Mouse (Mus musculus) adrenal gland, adult (tissue): ENCODE data around the gene Exosc5.
A peak's percentile ranks its signal among the peaks of the same experiment; 100 is the strongest.

Experiments used
- DNase-seq, 2 experiments: peaks; one replicate each; pipeline ENCODE4 v3.0.0; 2022 to 2023; ENCODE audit warnings: low spot score in 1 of 2; ENCODE audit not compliant: inconsistent age in 2 of 2

Exosc5 gene

GRCm38 (mm10) chr7:25658657-25659472 is at the start of gene Exosc5, which contains the start of gene Bckdha:
Gene Exosc5 (plus strand): TSS chr7:25659164.
Gene Bckdha (minus strand): TSS chr7:25658981.
- DNase-seq: peak; percentile 99 to 100

DNA sequence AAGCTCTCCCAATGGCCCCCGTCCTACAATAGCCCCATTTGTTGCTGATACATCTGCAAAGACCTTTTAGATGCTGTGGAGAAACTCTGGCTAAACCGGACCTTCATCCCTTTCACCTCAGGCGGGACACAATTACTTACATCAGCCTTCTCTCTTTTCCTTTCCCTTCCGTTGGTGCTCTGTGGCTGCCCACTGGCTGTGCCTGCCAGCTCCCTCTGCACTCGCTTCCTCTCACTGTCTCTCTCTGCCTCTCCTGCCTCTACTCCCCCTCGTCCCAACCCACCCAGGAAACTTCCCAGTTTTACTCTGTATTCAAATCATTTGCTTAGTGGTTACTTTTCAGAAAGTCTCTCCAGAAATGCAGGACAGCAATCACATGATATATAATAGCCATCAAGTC is 48.9 kb upstream of the Exosc5 start:
- DNase-seq: no peak

DNA sequence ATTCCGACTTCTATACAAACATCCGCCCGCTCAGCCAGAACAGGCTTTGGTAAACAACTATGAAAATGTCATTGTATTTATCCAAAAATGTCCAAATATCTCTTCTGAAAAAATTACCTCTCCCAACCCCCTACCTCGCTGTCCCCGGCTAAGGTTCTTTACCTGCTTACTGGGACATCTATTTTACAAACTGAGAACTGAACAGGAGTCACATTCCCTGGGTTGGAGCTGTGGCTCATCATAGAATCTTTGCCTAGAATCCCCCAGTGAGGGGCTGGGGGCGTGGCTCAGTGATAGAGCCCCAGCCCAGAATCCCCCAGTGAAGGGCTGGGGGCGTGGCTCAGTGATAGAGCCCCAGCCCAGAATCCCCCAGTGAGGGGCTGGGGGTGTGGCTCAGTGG is 47.5 kb upstream of the Exosc5 start:
- DNase-seq: no peak

DNA sequence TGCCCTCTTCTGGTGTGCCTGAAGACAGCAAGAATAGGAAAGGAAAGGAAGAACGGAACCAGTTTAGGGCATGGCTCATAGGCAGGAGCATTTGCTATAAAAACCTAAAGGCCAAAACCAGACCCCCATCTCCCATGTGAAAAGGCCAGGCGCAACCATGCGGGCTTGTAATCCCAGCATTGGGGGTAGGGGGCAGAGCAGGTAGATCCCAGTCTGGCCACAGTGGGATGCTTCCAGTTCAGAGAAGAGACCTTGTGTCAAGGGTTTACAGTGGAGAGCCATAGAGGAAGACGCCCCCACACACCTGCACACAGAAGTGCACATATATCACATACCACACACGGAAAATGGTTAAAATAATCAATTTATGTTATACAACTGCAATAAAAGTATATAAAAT is 44.9 kb upstream of the Exosc5 start:
- no peak for DNase-seq

GRCm38 (mm10) chr7:25614831-25615705 is 43.9 kb upstream of the Exosc5 start:
- no peak for DNase-seq

DNA sequence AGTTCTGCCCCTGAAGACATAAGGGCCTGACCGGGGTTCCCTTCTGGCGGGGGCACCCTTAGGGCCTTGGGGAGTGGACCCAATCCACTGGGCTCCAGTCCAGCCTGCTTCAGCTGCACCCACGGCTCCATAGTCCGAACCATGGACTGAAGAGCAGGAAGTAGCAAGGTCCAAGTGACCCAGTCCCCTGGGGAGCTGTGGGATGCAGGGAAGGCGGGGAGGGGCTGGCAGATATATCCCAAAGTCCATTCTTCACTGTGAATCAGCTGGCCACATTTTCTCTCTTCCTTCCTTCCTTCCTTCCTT is 43.3 kb upstream of the Exosc5 start, which contains the start of gene Erich4:
Erich4 (minus strand) TSS at position 187 of the 306 bp plus-strand sequence.
- no peak for DNase-seq

- DNase-seq: peak in 1 of 2 experiments; percentile 25
Measured at GRCm38 (mm10) chr7:25617376-25618160, 41.4 kb upstream of the Exosc5 start.

- peak; percentile 95 to 98 for DNase-seq
Measured at GRCm38 (mm10) chr7:25618865-25619721, 39.9 kb upstream of the Exosc5 start, which contains the start of gene Dmac2. Gene Dmac2 (plus strand): TSS chr7:25619414.

- no peak for DNase-seq
Measured at GRCm38 (mm10) chr7:25619722-25619991, 39.3 kb upstream of the Exosc5 start.

DNA sequence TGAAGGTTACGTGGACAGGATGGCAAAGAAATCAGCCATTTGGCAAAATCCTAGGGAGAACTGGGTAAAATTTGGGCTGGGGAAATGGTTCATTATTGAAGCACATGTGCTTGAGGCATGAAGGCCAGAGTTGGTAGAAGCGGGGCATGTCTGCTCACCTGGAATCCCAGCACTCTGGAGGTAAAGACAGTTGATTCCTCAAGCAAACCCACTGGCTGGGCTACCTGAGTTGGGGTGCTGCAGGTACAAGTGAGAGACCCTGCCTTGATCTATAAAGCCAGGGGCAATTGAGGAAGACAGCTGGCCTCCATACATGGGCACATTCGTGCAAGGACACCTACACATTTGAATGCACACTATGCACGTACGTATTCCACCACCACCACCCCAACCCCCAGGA is 38.9 kb upstream of the Exosc5 start:
- no peak for DNase-seq

GRCm38 (mm10) chr7:25620751-25621150 is 38.2 kb upstream of the Exosc5 start:
- DNase-seq: no peak

DNA sequence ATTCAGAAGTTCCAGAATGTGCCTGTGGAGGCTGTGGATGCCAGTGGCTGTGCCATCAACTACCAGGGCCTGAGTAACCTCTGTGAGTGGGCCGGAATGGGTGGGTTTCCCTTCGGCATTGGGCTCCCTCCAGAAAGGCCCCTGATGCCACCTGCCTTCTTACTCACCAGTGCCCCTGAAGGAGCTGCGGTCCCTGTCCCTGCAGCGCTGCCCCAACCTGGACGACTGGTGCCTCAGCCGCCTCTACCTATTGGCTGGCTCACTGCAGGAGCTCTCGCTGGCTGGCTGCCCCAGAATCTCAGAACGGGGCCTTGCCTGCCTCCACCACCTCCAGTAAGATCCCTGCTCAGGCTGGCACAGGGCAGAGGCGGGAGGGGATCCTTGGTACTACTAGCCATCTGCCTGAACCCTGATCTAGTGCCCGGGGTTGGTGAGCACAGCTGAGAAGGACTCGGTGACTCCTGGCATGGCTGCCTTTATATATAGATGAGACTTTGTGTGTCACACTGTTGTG is 35.0 kb upstream of the Exosc5 start:
- no peak for DNase-seq

DNA sequence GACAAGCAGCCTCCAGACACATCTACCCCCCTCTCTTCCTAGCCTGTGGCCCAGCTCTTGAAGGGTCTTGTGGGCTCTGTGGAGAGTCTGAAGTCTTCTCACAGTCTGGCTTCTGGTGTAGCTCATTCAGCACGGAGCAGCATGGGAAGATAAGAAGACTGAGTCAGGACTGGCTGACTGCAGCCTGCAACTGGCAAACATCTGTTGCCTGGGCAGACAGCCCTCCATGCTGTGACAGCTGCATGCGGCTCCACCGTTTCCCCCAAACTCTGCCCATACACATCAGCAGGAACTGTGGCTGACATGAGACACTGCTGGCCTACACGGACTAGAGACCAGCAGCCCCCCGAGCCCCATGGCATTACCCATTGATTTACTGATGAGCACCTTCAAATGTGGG is 34.1 kb upstream of the Exosc5 start:
- DNase-seq: no peak

- DNase-seq: peak in 1 of 2 experiments; percentile 65
Measured at GRCm38 (mm10) chr7:25625594-25626250, 33.2 kb upstream of the Exosc5 start.

GRCm38 (mm10) chr7:25626509-25627430 is 32.2 kb upstream of the Exosc5 start, which contains the start of gene B3gnt8:
Gene B3gnt8 (plus strand): TSS chr7:25626654.
- DNase-seq: peak; percentile 48 to 72

DNA sequence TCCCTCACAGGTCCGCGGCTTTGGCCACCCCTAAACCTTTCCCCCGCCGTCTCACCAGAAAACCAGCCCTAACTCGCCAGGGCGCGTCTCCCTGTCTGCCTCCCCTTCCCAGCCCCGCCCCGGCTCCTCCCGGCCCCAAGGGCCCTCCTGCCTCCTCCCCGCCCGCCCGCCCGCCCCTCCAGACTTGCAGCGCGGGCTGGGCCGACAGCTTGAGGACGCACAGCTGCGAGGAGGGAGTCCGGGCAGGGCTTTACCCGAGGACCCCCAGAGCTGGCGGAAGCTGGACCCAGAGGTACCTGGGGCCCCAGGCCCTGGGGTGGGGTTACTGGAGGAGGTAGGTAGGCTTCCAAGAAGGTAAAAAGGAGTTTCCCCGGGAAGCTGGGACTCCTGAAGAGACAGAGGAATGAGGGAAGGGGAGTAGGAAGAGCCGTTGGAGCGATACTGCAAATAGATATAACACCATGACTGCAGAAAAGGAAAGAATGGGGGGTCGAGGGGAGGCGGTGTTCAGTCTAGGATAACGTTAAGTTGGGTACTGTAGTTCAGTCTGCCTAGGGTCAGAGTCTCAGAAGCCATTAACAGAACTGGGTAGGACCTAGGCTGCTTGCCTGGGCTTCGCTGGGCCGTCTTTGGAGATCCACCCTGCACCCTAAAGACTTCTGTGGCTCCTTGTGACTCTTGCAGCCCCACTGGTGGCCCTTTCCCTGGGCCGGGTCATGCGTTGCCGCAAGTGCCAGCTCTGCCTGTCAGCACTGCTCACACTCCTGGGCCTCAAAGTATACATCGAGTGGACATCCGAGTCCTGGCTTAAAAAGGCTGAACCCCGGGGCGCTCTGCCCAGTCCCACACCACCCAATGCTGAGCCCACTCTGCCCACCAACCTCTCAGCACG is 31.3 kb upstream of the Exosc5 start:
- DNase-seq: peak; percentile 68 to 85

DNA sequence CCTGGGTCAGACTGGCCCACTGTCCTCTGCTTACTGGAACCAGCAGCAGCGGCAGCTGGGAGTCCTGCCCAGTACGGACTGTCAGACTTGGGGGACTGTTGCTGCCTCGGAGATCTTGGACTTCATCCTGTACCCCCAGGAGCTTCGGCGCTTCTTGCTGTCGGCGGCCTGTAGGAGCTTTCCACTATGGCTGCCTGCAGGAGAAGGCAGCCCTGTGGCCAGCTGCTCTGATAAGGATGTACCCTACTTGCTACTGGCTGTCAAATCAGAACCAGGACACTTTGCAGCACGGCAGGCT is 30.7 kb upstream of the Exosc5 start:
- DNase-seq: no peak

GRCm38 (mm10) chr7:25632679-25633078 is 26.3 kb upstream of the Exosc5 start:
- peak in 1 of 2 experiments; percentile 41 for DNase-seq
